Mouse (Mus musculus) heart, postnatal 0 days (tissue): ENCODE measurements around the gene Gm13698. TPM values are rescaled to one million over a fixed set of nuclear protein-coding genes. Genes with fewer than 3 reads are reported as not detected.
"Not testable (repeated sequence)": the region's sequence is repeated elsewhere in the genome, so short reads cannot be mapped to it uniquely, and the experiment has no call there.

Source experiments
- ATAC-seq: fragments of 200-750 bp; cut with Nextera tagmentation; 2 replicates; pipeline ENCODE4 v1.8.0; 2017; ENCODE audit warnings: low read depth, moderate number of reproducible peaks, moderate library complexity; ENCODE audit not compliant: insufficient read depth
- DNase-seq: peaks from one replicate; pipeline ENCODE4 v3.0.0-alpha.2; 2016; ENCODE audit warnings: low spot score
- H3K27ac ChIP-seq: fragments of 300-500 bp; sonication (generic); 2 replicates; pipeline ENCODE4 v1.5.1; 2014; ENCODE audit warnings: low read depth, mild to moderate bottlenecking
- H3K27me3 ChIP-seq: fragments of 300-500 bp; sonication (generic); 2 replicates; pipeline ENCODE4 v1.6.1; 2014; ENCODE audit warnings: low read length, mixed read lengths; ENCODE audit not compliant: control insufficient read depth, insufficient read depth
- H3K36me3 ChIP-seq: fragments of 300-500 bp; sonication (generic); replicated peaks from 2 replicates; pipeline ENCODE4 v1.6.1; 2014; ENCODE audit warnings: low read length, mixed read lengths; ENCODE audit not compliant: control insufficient read depth, insufficient read depth
- H3K4me1 ChIP-seq: fragments of 300-500 bp; sonication (generic); 2 replicates; pipeline ENCODE4 v1.6.1; 2014; ENCODE audit warnings: antibody characterized with exemption; ENCODE audit not compliant: control insufficient read depth, insufficient read depth
- H3K4me2 ChIP-seq: fragments of 300-500 bp; sonication (generic); 2 replicates; pipeline ENCODE4 v1.6.1; 2014; ENCODE audit warnings: low read depth, mild to moderate bottlenecking, low read length, moderate library complexity
- H3K4me3 ChIP-seq: fragments of 300-500 bp; sonication (generic); 2 replicates; pipeline ENCODE4 v1.5.1; 2014; ENCODE audit warnings: low read depth, low read length
- H3K9ac ChIP-seq: fragments of 300-500 bp; sonication (generic); replicated peaks from 2 replicates; pipeline ENCODE4 v1.6.1; 2014; ENCODE audit warnings: low read depth, low read length, mixed read lengths
- H3K9me3 ChIP-seq: fragments of 300-500 bp; sonication (generic); replicated peaks from 2 replicates; pipeline ENCODE4 v1.6.1; 2016; ENCODE audit warnings: low read length; ENCODE audit not compliant: control insufficient read depth
- CTCF ChIP-seq: IDR thresholded peaks from 2 replicates; pipeline ENCODE4 v1.5.1; 2016; ENCODE audit warnings: antibody characterized with exemption, control low read depth, low read depth
- EP300 ChIP-seq: IDR thresholded peaks from 2 replicates; pipeline ENCODE4 v1.6.1; 2016; ENCODE audit warnings: antibody characterized with exemption, low read depth
- WGBS: fragments of 180-500 bp; shearing (Covaris S2); extraction: QIAGEN DNeasy Blood & Tissue Kit; methylation state at CpG from one replicate; pipeline ENCODE4 v1.1.7; 2014; 5-methylcytosine and 5-hydroxymethylcytosine counted together
- polyA plus RNA-seq: library from polyadenylated mRNA; unstranded; fragments of >200 nt; fragmentation: Nextera tagmentation; extraction: Ambion mirVana; gene quantifications from 2 replicates; pipeline ENCODE4 v1.2.1, GENCODE M21; 2015
- total RNA-seq: library from RNA; depleted of rRNA; stranded (reverse); fragments of >200 nt; gene quantifications from 2 replicates; pipeline ENCODE4 v1.2.3, GENCODE M21; 2014; ENCODE audit warnings: low replicate concordance; rRNA removed

Gene Gm13698
- total RNA-seq, result not detected in 2 replicates
- not detected in 2 replicates for polyA plus RNA-seq

GRCm38 (mm10) chr2:83955393-83955792, at the start of gene Gm13698:
Gene Gm13698, plus strand, starts transcription at chr2:83955693.
- no CpG with 5 or more reads among the region's 6 CpGs for WGBS
- H3K4me3 ChIP-seq, H3K36me3 ChIP-seq, H3K9ac ChIP-seq, H3K9me3 ChIP-seq, H3K4me1 ChIP-seq, H3K4me2 ChIP-seq, H3K27ac ChIP-seq, ATAC-seq, DNase-seq, H3K27me3 ChIP-seq: not testable (repeated sequence)

- DNase-seq, result no peak
- no peak for ATAC-seq
- H3K4me2 ChIP-seq, result no peak overlapping the region
- no peaks in the 10 kb centered on the region for H3K9me3 ChIP-seq
- no peak overlapping the region for H3K27ac ChIP-seq
- H3K36me3 ChIP-seq, result no peaks in the 10 kb centered on the region
- 68% methylated on average over 2 of the region's 2 CpGs for WGBS
- H3K9ac ChIP-seq, result no peak overlapping the region
- TF ChIP-seq CTCF, result no peak
- no peak for TF ChIP-seq EP300
- no peak overlapping the region for H3K4me3 ChIP-seq
- no peaks in the 10 kb centered on the region for H3K4me1 ChIP-seq
- H3K27me3 ChIP-seq, result no peaks in the 10 kb centered on the region
Observed at GRCm38 (mm10) chr2:83929478-83930088, 25.9 kb upstream of the Gm13698 start.

- no peak for DNase-seq
- H3K9me3 ChIP-seq, result no peaks in the 10 kb centered on the region
- TF ChIP-seq CTCF, result no peak
- no peak for TF ChIP-seq EP300
- ATAC-seq, result no peak
- 3% methylated on average over 20 of the region's 20 CpGs for whole genome bisulfite sequencing
- H3K9ac ChIP-seq, result no peak within 1 kb of the TSS
- no peaks in the 10 kb centered on the region for H3K36me3 ChIP-seq
- H3K4me3 ChIP-seq, result 0 out of 2 replicates have a peak within 1 kb of the TSS, but pooled peaks have one; percentile 3
- no peaks in the 10 kb centered on the region for H3K27me3 ChIP-seq
- no peak within 1 kb of the TSS for H3K27ac ChIP-seq
- H3K4me2 ChIP-seq, result peak within 1 kb of the TSS; percentile 46
- peaks cover 6% of the 10 kb centered on the region; the same call in 1 of the 2 replicates for H3K4me1 ChIP-seq
Observed at GRCm38 (mm10) chr2:83940931-83941361, 14.5 kb upstream of the Gm13698 start, which contains the start of gene Zswim2. Gene Zswim2, minus strand, starts transcription at chr2:83941228.

- Histone ChIP-seq H3K4me3 (no peak overlapping the region), H3K9ac (no peak overlapping the region), H3K4me2 (peak overlapping the region; percentile 46), H3K4me1 (peaks cover 6% of the 10 kb centered on the region; the same call in 1 of the 2 replicates), H3K27me3 (no peaks in the 10 kb centered on the region), H3K9me3 (no peaks in the 10 kb centered on the region), H3K36me3 (no peaks in the 10 kb centered on the region), H3K27ac (no peak overlapping the region)
- WGBS, result 35% methylated on average over 3 of the region's 3 CpGs
- ATAC-seq, result no peak
- TF ChIP-seq EP300, result no peak
- DNase-seq, result no peak
Observed at GRCm38 (mm10) chr2:83941378-83941777, 14.1 kb upstream of the Gm13698 start.

GRCm38 (mm10) chr2:83941792-83942191, 13.7 kb upstream of the Gm13698 start:
- Histone ChIP-seq H3K36me3 (no peaks in the 10 kb centered on the region), H3K9ac (no peak overlapping the region), H3K4me3 (no peak overlapping the region), H3K27me3 (no peaks in the 10 kb centered on the region), H3K27ac (no peak overlapping the region), H3K4me2 (no peak overlapping the region), H3K4me1 (peaks cover 6% of the 10 kb centered on the region; the same call in 1 of the 2 replicates), H3K9me3 (no peaks in the 10 kb centered on the region)
- no peak for TF ChIP-seq CTCF
- TF ChIP-seq EP300, result no peak
- ATAC-seq, result no peak
- WGBS, result 40% methylated on average over 4 of the region's 4 CpGs
- DNase-seq, result no peak

GRCm38 (mm10) chr2:83961203-83961602, 5.7 kb downstream of the Gm13698 start, which contains the start of gene Gm13693:
Gene Gm13693, plus strand, starts transcription at chr2:83961503.
- not testable (repeated sequence) for H3K9me3 ChIP-seq, H3K27ac ChIP-seq, H3K36me3 ChIP-seq, DNase-seq, H3K27me3 ChIP-seq, H3K9ac ChIP-seq, H3K4me3 ChIP-seq, H3K4me2 ChIP-seq, H3K4me1 ChIP-seq, ATAC-seq
- no CpG with 5 or more reads among the region's 6 CpGs for WGBS

GRCm38 (mm10) chr2:83967013-83967412, 11.5 kb downstream of the Gm13698 start, which contains the start of gene Gm13695:
Gene Gm13695, plus strand, starts transcription at chr2:83967313.
- not testable (repeated sequence) for H3K9ac ChIP-seq, H3K4me1 ChIP-seq, DNase-seq, H3K27ac ChIP-seq, H3K9me3 ChIP-seq, H3K36me3 ChIP-seq, ATAC-seq, H3K27me3 ChIP-seq, H3K4me2 ChIP-seq, H3K4me3 ChIP-seq
- no CpG with 5 or more reads among the region's 6 CpGs for WGBS

- DNase-seq, H3K27ac ChIP-seq, ATAC-seq, H3K9ac ChIP-seq, H3K9me3 ChIP-seq, H3K4me2 ChIP-seq, H3K36me3 ChIP-seq, H3K4me1 ChIP-seq, H3K4me3 ChIP-seq, H3K27me3 ChIP-seq: not testable (repeated sequence)
- no CpG with 5 or more reads among the region's 6 CpGs for WGBS
Observed at GRCm38 (mm10) chr2:83972823-83973222, 17.3 kb downstream of the Gm13698 start, which contains the start of gene Gm13696. Gene Gm13696, plus strand, starts transcription at chr2:83973123.
